Mouse (Mus musculus) myocyte (in vitro differentiated cells): Measurements from ENCODE around the gene Cfap73. TPM values are rescaled to one million over a fixed set of nuclear protein-coding genes. Genes with fewer than 3 reads are reported as not detected.

ENCODE experiments used
- H3K27me3 ChIP-seq: one replicate; pipeline ENCODE4 v1.6.1; 2011; ENCODE audit not compliant: control insufficient read depth, insufficient read depth, insufficient read length
- H3K36me3 ChIP-seq: one replicate; pipeline ENCODE4 v1.6.1; 2011; ENCODE audit not compliant: control insufficient read depth, insufficient read depth
- H3K4me2 ChIP-seq: one replicate; pipeline ENCODE4 v1.6.1; 2011; ENCODE audit warnings: low read depth, control low read depth
- H3K4me3 ChIP-seq: one replicate; pipeline ENCODE4 v1.5.1; 2011; ENCODE audit warnings: mild to moderate bottlenecking, control low read depth, moderate library complexity
- H3K79me2 ChIP-seq: one replicate; pipeline ENCODE4 v1.6.1; 2011; ENCODE audit not compliant: control insufficient read depth, insufficient read depth
- H3ac ChIP-seq: one replicate; pipeline ENCODE4 v1.6.1; 2011; ENCODE audit not compliant: control insufficient read depth, insufficient read length
- CEBPB ChIP-seq: IDR thresholded peaks from 2 replicates; pipeline ENCODE4 v1.6.1; 2011; ENCODE audit warnings: mild to moderate bottlenecking, moderate library complexity; ENCODE audit not compliant: poor library complexity, insufficient read depth, severe bottlenecking
- E2F4 ChIP-seq: IDR thresholded peaks from one replicate; pipeline ENCODE4 v1.6.1; 2011; ENCODE audit warnings: mild to moderate bottlenecking, control low read depth, moderate library complexity; ENCODE audit not compliant: insufficient read depth
- MAX ChIP-seq: IDR thresholded peaks from one replicate; pipeline ENCODE4 v1.6.1; 2011; ENCODE audit warnings: low read depth, mild to moderate bottlenecking, control low read depth
- MYOD1 ChIP-seq, 3 experiments: IDR thresholded peaks; one replicate each; pipeline ENCODE4 v1.6.1; 2011; ENCODE audit warnings: control low read depth in 2 of 3, low read depth in 2 of 3, mild to moderate bottlenecking in 2 of 3, moderate library complexity in 1 of 3; ENCODE audit not compliant: insufficient read length in 2 of 3, control insufficient read depth in 1 of 3
- MYOG ChIP-seq, 3 experiments: IDR thresholded peaks; one replicate each; pipeline ENCODE4 v1.6.1; 2011; ENCODE audit warnings: control low read depth in 2 of 3, low read depth in 2 of 3, mild to moderate bottlenecking in 2 of 3; ENCODE audit not compliant: insufficient read length in 2 of 3, control insufficient read depth in 1 of 3, insufficient read depth in 1 of 3
- POLR2A ChIP-seq: IDR thresholded peaks from one replicate; pipeline ENCODE4 v1.6.1; 2011; ENCODE audit warnings: low read depth, mild to moderate bottlenecking, control low read depth, moderate library complexity; ENCODE audit not compliant: insufficient read length
- POLR2AphosphoS2 ChIP-seq: IDR thresholded peaks from one replicate; pipeline ENCODE4 v1.6.1; 2011; ENCODE audit warnings: low read depth, control low read depth; ENCODE audit not compliant: insufficient read length
- REST ChIP-seq: IDR thresholded peaks from one replicate; pipeline ENCODE4 v1.6.1; 2011; ENCODE audit warnings: mild to moderate bottlenecking, control low read depth, moderate library complexity; ENCODE audit not compliant: insufficient read depth, insufficient read length
- SRF ChIP-seq: IDR thresholded peaks from one replicate; pipeline ENCODE4 v1.6.1; 2011; ENCODE audit warnings: low read depth; ENCODE audit not compliant: control insufficient read depth, insufficient read length
- TCF12 ChIP-seq: IDR thresholded peaks from one replicate; pipeline ENCODE4 v1.6.1; 2011; ENCODE audit warnings: mild to moderate bottlenecking, control low read depth; ENCODE audit not compliant: poor library complexity, insufficient read depth, severe bottlenecking
- TCF3 ChIP-seq: IDR thresholded peaks from one replicate; pipeline ENCODE4 v1.6.1; 2011; ENCODE audit warnings: low read depth, control low read depth; ENCODE audit not compliant: insufficient read length
- USF1 ChIP-seq: IDR thresholded peaks from one replicate; pipeline ENCODE4 v1.6.1; 2011; ENCODE audit warnings: low read depth, mild to moderate bottlenecking, control low read depth, moderate library complexity
- polyA plus RNA-seq: library from polyadenylated mRNA; unstranded; fragments of >200 nt; fragmentation: generic; extraction: Trizol; gene quantifications from one replicate; pipeline ENCODE4 v1.2.1, GENCODE M21; 2012; ENCODE audit warnings: missing spikeins

The Cfap73 gene
- polyA plus RNA-seq, 1 experiment = not detected

DNA sequence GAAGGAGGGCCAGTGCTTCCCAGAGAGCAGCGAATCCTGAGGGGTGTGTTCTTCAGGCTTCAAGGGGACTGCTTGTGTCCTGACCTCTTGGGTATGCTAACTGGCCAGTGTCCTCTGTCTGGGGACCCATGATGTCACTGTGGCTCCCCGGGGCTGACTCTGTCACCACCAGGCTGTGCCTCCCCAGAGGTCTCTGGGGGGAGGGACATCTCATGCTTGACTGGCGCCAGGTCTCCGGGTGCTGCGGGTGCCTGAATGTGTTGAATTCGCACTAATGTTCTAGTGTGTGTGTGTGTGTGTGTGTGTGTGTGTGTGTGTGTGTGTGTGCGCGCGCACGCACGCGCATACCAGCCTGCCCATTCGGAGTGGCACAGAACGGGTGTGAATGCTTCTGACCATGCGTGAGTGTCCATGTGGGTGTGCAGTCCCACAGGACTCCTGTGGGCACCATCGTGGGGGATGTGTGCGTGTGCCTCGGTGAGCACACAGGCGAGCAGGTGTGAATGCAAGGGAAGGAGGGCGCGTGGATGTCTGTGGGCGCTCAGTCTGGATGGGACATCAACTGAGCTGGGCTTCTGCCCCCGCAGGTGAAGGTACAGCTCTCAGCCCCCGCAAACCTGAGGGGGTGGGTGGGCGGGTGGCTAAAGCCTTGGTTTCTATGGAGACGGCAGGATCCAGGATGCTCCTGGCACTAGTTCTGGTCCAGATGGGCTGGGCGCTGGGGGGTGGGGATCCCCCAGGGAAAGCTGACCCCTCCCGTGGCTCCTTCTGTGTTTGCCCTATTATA lies 19.1 kb upstream of the Cfap73 start:
- Histone ChIP-seq H3K4me2 (no peak overlapping the region), H3K27me3 (peaks cover 69% of the 10 kb centered on the region), H3K4me3 (no peak overlapping the region), H3K36me3 (no peaks in the 10 kb centered on the region), H3ac (no peak overlapping the region), H3K79me2 (no peaks in the 10 kb centered on the region)
- no peak for TF ChIP-seq USF1
- TF ChIP-seq E2F4 = no peak
- no peak for TF ChIP-seq TCF12
- no peak for TF ChIP-seq CEBPB
- no peak for TF ChIP-seq SRF
- no peak for TF ChIP-seq POLR2A
- TF ChIP-seq MYOG (IDR thresholded peaks at IDR 0.05; ENCODE audit: control insufficient read depth in 1 of 3, insufficient read depth in 1 of 3, insufficient read length in 2 of 3, low read depth in 2 of 3) = no peak
- no peak for TF ChIP-seq MAX

DNA sequence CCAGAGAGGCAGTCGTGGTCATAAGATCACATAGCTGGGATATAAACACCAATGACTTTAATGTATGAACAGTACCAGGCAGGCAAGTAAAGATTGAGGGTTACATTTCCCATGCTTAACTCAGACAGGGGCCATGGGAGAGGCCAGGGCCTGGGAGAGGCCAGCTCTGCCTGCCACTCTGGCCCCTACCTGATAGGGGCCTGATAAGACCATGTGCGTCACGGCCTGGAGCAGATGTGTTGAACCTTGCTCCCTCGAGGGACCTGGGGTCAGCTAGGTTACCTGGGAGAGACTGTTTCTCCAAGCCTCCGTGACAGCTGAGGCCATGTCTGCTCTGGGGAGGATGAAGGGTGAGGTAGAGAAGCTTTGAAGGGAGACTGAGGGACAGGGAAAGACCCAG lies 17.2 kb upstream of the Cfap73 start:
- Histone ChIP-seq H3K79me2 (no peaks in the 10 kb centered on the region), H3K27me3 (peaks cover 67% of the 10 kb centered on the region), H3K36me3 (no peaks in the 10 kb centered on the region), H3ac (no peak overlapping the region), H3K4me2 (no peak overlapping the region), H3K4me3 (no peak overlapping the region)
- no peak for TF ChIP-seq USF1
- TF ChIP-seq MAX = no peak
- no peak for TF ChIP-seq POLR2A
- no peak for TF ChIP-seq MYOG (IDR thresholded peaks at IDR 0.05; ENCODE audit: control insufficient read depth in 1 of 3, insufficient read depth in 1 of 3, insufficient read length in 2 of 3, low read depth in 2 of 3)
- TF ChIP-seq REST = no peak
- TF ChIP-seq MYOD1 (IDR thresholded peaks at IDR 0.05; ENCODE audit: control insufficient read depth in 1 of 3, insufficient read length in 2 of 3, low read depth in 2 of 3) = no peak
- TF ChIP-seq TCF3 = no peak
- TF ChIP-seq CEBPB = no peak
- no peak for TF ChIP-seq SRF
- no peak for TF ChIP-seq POLR2AphosphoS2
- no peak for TF ChIP-seq TCF12
- no peak for TF ChIP-seq E2F4

DNA sequence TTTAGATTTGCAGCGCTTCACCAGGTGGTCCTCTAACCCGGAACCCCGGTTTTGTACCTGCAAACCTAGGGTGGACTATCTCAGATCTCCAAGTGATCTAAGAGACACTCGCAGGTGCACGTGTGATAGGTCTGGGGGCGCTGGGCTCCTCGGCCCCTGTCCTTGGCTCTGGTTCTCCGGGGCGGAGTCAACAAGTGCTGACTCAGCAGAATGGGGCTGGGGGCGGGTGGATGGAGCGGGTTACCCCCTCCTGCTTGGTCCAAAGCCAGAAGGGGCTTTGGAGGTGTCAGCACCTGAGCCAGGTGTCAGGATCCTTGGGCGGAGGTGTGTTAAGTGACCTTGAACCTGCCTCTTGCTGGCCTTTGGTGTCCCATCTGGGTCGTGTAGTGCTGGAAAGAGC lies 15.9 kb upstream of the Cfap73 start:
- H3ac ChIP-seq = no peak overlapping the region
- H3K27me3 ChIP-seq = peaks cover 63% of the 10 kb centered on the region
- H3K4me3 ChIP-seq = no peak overlapping the region
- H3K4me2 ChIP-seq = no peak overlapping the region
- no peaks in the 10 kb centered on the region for H3K79me2 ChIP-seq
- no peak for TF ChIP-seq MAX
- TF ChIP-seq E2F4 = no peak
- no peak for TF ChIP-seq SRF
- TF ChIP-seq MYOG (IDR thresholded peaks at IDR 0.05; ENCODE audit: control insufficient read depth in 1 of 3, insufficient read depth in 1 of 3, insufficient read length in 2 of 3, low read depth in 2 of 3) = no peak
- no peak for TF ChIP-seq MYOD1 (IDR thresholded peaks at IDR 0.05; ENCODE audit: control insufficient read depth in 1 of 3, insufficient read length in 2 of 3, low read depth in 2 of 3)
- no peaks in the 10 kb centered on the region for H3K36me3 ChIP-seq

DNA sequence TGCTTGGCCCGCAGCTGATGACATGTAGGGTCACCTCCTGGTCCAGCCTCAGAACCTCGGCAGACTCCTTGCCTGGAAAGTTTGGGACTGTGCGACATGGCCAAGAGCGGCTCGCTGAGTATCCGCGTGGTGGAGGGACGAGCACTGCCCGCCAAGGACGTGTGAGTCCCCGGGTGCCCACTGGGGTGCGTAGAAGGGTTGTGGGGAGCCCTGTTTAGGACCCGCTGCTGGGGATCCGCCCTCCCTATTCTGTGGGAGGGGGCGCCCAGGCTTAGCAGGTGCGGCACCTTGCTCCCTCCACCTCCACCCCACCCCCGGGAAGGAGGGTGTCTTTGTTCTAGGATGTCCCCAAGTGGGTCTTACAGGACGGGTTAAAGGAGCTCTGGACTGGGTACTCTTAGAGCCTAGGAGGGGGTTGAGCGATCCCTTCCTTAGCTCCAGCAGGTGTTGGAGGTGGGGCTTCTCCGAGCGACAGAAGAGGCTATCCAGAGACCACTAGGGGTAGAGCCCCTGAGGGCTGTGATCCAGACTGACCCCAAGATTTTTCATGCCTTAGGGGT lies 15.4 kb upstream of the Cfap73 start:
- no peak overlapping the region for H3K4me3 ChIP-seq
- no peaks in the 10 kb centered on the region for H3K79me2 ChIP-seq
- no peak overlapping the region for H3K4me2 ChIP-seq
- no peak overlapping the region for H3ac ChIP-seq
- H3K27me3 ChIP-seq = peaks cover 58% of the 10 kb centered on the region
- TF ChIP-seq POLR2A (no peak), TCF12 (no peak), MYOD1 (IDR thresholded peaks at IDR 0.05; ENCODE audit: control insufficient read depth in 1 of 3, insufficient read length in 2 of 3, low read depth in 2 of 3) (no peak), TCF3 (no peak), USF1 (no peak), MYOG (IDR thresholded peaks at IDR 0.05; ENCODE audit: control insufficient read depth in 1 of 3, insufficient read depth in 1 of 3, insufficient read length in 2 of 3, low read depth in 2 of 3) (no peak), MAX (no peak), POLR2AphosphoS2 (no peak), E2F4 (no peak), SRF (no peak), REST (no peak), CEBPB (no peak)
- H3K36me3 ChIP-seq = no peaks in the 10 kb centered on the region
